Mouse (Mus musculus) gastrocnemius, postnatal 25 days (tissue): Measurements from ENCODE around the gene Adcy7. TPM values are rescaled to one million over a fixed set of nuclear protein-coding genes. Genes with fewer than 3 reads are reported as not detected.

Source experiments
- DNase-seq: peaks from one replicate; pipeline ENCODE4 v3.0.0; 2022
- total RNA-seq, 2 experiments: library from RNA; stranded (reverse); gene quantifications; 1 replicate in 1 of 2; 2 replicates in 1 of 2; pipeline ENCODE4 v1.2.3; 2021

Adcy7 gene
- total RNA-seq, 2 experiments from 2014 or later, result 6.7 to 7.9 TPM

DNA sequence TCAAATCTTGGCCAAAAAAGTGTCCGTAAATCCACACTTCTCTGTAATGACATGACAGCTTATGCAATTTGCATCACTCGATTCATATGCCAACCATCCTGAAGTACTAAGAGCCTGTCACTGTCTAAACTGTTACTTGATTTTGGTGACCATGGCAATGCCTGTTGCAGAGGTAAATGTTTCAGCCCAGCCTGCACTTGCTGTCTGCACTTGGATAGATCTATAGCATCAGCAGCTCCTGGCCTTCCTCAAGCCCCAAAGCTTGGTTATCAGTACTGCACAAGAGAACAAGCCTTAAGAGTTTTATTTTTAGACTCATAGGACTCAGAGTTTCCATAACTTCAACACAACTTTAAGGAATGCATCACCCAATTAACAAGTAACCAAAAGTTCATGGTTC, 62.2 kb downstream of the Adcy7 start:
- DNase-seq, result no peak

DNA sequence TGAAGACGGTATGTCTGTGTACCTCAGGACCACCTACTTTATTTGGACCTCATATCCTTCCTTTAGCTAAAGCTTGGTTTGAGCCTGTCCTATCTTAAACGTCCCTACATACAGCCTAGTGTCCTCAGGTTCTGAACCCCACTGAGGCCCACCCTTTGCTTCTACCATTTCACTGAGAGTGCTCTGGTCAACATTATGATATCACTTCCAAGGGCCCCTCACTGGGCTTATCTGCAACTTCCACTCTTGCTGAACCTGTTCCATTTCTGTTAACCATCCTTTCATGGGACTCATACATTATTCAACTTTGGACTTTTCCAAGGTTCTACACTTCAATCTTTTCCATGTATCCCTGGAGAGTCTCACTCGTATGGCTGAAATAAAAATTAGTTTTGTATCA, 62.8 kb downstream of the Adcy7 start:
- DNase-seq, result no peak

DNA sequence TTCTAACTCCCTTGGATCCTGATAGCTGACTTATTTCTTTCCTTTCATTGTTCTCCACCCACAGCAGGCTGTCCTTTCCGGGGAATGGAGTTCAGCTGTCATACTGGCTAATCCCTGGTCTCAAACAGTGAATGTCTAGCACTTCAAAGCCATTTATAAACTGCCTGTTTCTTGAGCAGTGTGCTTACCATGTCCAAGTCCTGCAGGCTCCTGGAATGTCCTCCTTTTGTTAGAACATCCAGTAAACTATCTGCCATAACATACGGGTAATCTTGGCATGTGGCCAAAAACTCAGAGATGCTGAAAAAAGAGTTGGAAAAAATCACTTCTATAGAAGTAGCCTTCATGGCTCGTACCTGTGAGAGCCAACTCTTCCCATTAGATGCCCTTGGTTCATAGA, 67.0 kb downstream of the Adcy7 start:
- DNase-seq, result no peak

DNA sequence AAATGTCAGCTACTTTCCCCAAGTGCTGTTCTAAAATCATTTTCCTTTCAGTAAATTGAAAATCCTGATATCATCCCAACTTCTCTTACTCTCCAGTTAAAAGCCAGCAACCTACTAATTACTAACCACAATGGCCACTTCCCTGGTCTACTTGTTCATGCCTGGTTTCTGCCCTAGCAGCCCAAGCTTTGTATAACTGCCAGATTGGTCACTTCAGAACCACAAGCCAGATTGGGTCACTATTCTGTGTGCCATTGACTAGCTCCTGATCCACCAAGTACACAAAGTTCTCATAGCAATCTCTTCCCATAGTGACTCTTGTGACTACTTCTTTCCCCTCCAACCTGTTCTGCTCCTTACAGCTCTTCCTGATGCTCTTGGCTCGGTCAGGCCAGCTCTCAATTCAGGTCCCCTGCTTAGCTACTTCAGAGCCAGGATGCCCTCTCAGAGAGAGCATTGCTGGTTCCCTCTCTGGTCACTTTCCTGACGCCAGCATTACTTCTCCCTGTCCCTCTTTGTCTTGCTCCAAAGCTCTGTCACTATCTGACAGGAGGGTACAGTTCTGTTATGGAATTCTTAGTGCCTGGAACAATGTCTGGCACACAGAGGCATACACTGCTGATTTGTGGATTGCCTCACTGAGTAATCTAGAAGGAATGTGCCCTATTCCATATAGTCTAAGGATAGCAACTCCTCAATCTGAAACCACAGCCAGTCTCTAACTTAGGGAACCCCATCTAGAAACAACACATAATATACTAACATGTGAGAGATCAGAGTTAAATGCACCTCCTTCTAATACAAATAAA, 67.9 kb downstream of the Adcy7 start:
- no peak for DNase-seq

DNA sequence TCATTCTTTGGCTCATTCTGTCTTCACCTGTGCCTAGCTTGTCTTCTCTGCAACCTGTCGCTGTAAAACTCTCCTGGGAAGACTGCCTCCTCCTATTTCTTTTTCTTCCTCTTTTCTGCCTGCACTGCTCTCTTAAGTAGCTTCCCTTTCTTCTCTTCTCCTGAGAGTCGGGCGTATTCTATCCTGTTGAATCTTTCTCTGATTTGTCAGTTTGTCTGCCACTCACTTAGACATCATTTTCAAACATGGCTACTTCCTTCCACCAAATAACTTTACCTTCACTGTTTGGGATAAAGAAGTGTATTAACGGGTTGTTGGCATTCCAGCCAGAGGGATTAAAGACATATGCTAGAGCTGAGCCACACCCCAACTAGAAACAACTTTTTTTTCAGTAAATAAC, 69.8 kb downstream of the Adcy7 start:
- no peak for DNase-seq

DNA sequence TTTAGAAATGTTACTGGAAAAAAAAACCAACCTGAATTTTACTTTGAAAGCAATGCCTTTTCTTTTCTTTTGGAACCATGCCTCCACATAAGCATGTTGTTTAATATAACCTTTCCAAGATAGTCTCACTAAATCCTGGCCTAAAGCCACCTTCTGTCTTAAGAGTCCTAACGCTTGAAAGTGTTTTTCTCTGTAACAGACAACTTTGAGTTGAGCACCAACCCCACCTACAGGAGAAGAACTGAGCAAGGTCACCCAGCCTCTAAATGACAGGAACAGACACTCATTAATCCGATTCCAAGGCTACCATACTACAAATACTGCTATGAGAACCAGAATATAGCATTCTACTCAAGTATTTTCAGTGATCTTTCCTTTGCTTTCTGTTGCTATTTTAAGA, 76.8 kb downstream of the Adcy7 start:
- DNase-seq, result no peak

DNA sequence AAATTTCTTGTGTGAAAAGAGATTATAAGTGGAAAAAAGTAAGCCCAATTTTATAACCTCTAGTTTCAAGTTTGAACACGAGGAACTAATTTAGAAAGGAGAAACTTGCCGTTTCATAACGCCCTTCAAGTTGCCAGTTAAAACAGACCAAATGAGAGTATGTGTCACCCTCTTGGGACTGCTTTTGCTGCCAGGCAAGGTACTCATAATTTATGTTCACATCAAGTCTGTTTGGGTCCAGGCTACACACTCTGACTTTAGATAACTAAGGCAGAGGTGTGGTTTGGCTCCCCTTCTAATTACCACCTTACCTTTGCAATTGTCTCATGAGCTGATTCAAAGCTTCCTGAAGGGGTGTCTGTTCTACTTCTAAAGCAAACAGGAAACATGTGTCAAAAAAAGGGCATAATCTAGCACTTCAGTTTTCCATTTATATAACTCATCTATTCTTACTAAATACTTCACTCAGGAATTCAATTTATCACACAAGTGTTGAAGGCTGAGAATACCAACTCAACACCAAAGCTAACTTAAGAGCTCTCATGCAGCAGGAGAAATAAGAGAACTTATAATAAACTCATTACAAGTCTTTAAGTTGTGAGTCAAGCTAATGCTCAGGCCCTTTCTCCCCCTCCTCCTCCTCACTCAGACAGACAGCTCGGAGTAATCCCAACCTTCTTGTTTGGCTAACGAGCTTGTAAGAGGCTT, 85.2 kb downstream of the Adcy7 start:
- DNase-seq, result no peak

DNA sequence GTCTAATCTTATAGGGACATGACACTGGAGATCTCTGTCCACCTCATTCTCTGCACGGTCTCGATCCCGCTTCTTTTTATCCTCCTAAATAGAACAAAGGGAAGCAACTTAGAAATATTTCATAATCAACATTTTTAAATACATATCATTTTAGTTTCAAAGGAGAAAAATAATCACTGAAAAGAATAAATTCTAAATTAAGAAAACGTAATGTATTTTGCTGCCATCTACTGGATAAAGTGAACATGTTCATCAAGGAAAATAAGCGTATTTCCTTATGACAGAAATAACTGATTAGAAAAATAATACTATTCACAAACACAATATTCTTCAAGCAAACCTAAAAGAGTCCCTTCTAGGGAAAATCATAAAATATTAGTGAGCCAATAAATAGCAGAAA, 85.7 kb downstream of the Adcy7 start:
- no peak for DNase-seq

DNA sequence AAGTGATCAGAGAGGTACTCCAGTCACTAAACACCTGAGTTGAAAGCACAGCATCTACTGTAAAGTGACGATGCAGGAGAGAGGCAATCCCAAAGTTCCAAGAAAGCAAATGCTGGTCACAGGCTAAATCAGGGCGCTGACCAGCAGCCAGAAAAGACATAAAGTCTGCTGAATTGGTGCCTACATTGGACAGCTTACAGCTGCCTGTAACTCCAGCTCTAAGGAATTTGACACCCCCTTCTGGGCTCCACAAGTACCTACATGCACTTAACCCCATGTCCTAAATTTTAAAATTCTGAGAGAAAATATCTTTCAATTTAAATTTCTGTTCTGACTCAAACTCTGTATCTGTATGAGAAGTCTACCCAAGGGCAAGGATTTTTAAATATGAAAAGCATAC, 87.8 kb downstream of the Adcy7 start:
- peak; percentile 28 for DNase-seq

DNA sequence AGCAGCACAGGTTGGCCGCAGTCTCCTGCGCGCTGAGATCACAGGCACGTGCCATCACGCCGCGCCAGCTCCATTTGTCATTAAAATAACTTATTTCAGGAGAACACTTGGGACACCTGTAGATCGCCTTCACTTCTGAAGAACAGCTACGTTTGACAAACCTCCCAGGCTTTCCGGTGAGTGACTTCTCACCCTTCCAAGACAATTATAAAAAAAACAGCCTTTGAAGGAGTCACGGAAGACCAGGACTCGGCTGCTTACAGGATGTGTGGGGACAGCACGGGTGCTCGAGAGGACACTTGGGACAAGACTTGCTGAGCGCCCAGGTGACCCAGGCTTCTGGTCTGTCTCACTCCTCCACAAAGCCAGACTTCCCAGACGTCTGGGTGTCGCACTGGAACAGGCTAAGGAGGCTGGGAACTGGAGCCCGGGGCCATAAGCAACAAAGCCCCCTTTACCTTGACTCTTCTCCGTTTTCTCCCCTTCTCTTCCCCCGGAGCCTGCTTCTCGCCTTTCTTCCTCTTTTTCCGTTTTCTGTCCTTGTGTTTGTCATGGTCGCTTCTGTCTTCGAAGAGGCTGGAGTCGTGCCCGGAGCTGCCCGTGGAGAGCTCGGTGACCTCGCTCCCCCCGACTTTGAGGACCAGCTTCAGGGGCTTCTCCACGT, 89.0 kb downstream of the Adcy7 start:
- no peak for DNase-seq

DNA sequence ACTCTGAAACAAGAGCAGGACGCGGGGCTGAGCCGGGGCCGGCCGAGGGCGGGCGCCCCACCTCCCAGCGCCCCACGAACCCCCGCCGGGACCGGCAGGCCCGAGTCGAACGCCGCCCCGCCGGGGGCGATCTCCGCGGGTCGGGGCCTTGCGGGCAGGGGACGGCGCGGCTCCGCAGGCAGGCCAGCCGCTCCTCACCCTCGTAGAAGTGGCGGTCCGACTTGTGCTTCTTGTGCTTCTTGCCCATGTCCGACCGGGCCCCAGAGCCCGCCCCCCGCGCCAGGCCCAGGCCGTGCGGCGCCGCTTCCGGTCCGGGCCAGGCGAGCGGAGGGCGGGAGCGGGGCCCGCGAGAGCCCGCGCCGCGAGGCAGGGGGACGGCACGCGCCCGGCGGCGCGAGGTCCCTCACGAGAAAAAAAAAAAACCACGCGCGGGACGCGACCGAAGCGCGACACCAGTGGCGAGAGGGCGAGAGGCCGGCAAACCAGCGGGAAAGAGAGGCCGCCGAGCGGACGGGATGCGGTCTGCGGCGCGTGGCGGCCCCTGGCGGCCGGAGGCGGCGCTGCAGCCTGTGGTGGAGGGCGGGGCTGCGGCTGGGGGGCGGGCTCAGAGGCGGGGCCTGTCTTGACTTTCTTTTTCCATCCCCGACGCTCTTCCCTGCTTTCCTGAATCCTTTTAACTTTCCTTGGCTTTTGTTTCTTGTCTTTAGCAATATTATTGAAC, 89.7 kb downstream of the Adcy7 start, which contains the start of gene Brd7:
Gene Brd7 (minus strand): TSS at position 487 of the 721 bp plus-strand sequence.
- DNase-seq, result peak; percentile 87

DNA sequence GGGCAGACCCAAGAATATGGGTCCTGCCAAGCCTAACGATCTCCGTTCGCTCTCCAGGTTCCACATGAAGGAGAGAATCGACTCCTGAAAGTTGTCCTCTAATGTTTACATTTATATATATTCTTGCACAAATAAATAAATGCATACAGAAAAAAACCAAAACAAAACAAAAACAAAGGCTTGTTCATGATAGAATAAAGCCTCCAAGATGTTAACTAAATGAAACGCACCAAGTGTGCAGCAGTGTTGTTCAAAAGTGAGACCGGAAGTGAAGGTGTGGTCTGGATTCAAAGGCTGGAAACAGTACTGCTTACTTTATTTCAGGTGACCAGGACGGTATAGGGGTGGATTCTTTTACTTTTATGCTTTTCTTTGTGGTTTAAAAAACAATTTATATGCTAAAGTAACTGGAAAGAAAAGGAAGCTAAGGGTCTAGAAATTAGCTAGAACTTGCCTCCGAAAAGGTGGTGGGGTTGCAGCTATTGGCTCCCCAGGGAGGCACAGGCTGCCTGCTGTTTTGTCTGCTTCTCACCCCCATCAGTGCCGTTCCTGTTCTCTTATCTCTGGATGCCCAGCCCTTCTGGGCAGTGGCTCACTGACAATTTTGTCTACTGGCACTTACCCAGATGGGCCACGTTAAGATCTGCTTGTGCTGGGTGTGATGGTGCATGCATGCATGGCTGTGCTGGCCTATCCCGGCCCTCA, 90.4 kb downstream of the Adcy7 start:
- DNase-seq, result no peak

DNA sequence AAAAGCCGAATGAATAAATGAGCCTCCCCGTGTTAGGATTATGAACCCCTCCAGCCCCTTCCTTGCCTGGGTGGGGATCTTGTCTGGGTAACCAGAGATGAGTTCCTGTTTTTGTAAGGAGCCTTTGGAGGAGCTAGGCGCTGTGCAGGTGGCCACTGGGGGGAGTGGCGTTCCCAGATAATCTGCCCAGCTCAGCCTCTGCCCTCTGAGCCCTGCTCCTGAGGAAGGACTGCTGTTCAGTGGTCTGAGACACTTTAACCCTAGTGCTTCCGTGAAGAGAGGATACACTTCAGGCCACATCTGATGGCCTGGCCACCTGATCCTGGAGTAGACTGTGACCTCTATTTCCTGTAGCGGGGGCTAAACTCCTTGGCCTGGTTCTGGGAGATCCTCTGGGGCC, 97.0 kb downstream of the Adcy7 start:
- DNase-seq, result no peak

DNA sequence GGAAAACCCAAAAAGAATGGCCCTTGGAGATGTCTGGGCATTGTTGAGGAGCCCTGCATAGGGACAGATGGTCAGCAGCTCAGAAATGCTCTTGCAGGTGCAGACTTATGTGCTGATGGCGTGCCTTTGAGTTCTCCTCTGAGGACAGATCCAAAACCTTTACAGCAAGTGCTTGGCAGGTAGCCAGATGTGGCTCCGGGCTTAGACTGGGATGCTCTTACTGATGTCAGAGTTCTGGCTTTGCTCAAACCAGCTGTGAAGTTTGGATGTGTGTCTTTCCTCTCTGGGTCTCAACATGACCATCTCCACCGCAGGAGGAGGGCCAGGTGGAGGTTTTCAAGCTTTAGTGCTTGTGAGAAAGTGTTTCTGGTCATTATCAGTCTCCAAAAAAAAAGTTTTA, 97.6 kb downstream of the Adcy7 start:
- DNase-seq, result no peak

DNA sequence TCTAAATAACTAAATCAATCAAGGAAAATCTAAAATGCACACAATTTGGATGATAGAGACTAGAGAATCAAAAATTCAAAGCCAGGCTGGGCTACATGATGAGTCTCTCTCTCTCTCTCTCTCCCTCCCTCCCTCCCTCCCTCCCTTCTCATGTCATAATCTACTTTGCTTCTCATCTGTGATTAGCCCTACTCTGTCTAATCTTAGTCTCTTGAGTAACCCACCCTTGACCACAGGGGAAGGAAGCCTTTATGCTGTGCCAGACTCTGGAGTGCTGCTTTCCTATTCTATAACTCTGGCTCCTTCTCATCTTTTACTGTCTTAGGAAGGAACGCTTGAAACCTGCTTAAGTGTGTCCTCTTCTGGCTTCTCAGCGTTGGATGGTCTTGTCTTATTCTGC, 99.3 kb downstream of the Adcy7 start:
- no peak for DNase-seq

DNA sequence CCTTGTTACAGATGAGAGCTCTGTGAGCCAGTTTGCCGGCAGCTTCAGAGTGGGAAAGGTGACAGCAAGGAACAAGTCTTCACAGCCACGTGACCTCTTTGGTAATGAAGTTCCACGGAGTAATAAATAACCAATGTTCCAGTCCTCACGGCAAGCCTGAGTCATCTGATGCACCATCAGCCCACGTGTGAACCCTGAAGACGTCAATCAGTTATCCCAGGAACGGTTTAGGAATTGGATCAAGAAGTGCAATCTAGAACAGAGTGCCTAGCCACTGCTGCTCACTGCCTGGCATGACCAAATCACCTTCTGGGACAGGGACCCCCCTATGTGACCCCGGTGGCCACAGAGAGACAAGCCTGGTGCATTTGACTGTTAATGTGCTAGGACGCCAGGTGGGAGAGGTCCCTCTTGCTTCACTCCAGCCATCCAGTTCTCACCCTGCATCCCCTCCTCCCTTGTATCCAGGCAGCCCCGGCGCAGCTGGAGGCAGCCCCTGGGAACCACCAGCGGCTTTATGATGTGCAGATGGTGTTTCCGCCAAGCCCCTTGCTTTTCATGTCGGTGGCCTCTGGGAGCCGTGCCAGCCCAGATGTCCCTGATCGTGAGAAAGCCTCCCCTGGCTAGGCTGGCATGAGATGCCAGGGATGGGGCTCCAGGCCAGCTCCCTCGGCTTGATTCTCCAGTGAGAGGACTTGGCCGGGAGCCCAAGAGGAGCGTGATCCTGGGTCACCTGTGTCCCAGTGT, 104.8 kb downstream of the Adcy7 start:
- no peak for DNase-seq

Other genes with a start within 250 kb of the Adcy7 start
- 10 to 100 TPM; 29.0 to 30.0 TPM for gene Cnep1r1, start 153.6 kb upstream of the Adcy7 start, total RNA-seq
- 10 to 100 TPM; 22.5 to 25.7 TPM for gene Heatr3, start 134.5 kb upstream of the Adcy7 start, total RNA-seq
- gene Tent4b, start 73.2 kb upstream of the Adcy7 start, total RNA-seq, result 10 to 100 TPM; 10.6 to 12.2 TPM
- 10 to 100 TPM; 63.3 to 72.9 TPM for gene Brd7, start 89.8 kb downstream of the Adcy7 start, total RNA-seq
- gene Nkd1, start 249.0 kb downstream of the Adcy7 start, total RNA-seq, result 1 to 10 TPM; 1.5 to 2.5 TPM